Mouse (Mus musculus): ENCODE measurements around the gene Tcap.
A peak's percentile ranks its signal among the peaks of the same experiment; 100 is the strongest.
"Not testable (repeated sequence)": the region's sequence is repeated elsewhere in the genome, so short reads cannot be mapped to it uniquely, and the experiment has no call there.

The Tcap gene

GRCm38 (mm10) chr11:98382405-98382804 lies 1.2 kb upstream of the Tcap start:
- not testable (repeated sequence) for DNase-seq

GRCm38 (mm10) chr11:98384216-98384615 lies 605 bp downstream of the Tcap start:
- no peak for DNase-seq

GRCm38 (mm10) chr11:98384721-98385637 lies 1.4 kb downstream of the Tcap start:
- DNase-seq: no peak

- DNase-seq: no peak
These were observed 2.3 kb downstream of the Tcap start, which contains the start of gene Pnmt for GRCm38 (mm10) chr11:98385638-98386585. Gene Pnmt (plus strand): TSS chr11:98386450.

- DNase-seq: no peak
These were observed 3.0 kb downstream of the Tcap start for GRCm38 (mm10) chr11:98386596-98386995.

- no peak for DNase-seq
These were observed 3.5 kb downstream of the Tcap start for GRCm38 (mm10) chr11:98387056-98387577.

- no peak for DNase-seq
These were observed 4.7 kb downstream of the Tcap start for GRCm38 (mm10) chr11:98388282-98388681.

GRCm38 (mm10) chr11:98389221-98389780 lies 5.7 kb downstream of the Tcap start:
- DNase-seq: peak; percentile 67

- DNase-seq: no peak
These were observed 6.5 kb downstream of the Tcap start for GRCm38 (mm10) chr11:98390141-98390540.

GRCm38 (mm10) chr11:98392034-98392433 lies 8.4 kb downstream of the Tcap start:
- no peak for DNase-seq

- DNase-seq: no peak
These were observed 9.0 kb downstream of the Tcap start for GRCm38 (mm10) chr11:98392645-98393044.

- DNase-seq: no peak
These were observed 9.7 kb downstream of the Tcap start for GRCm38 (mm10) chr11:98393317-98393716.

GRCm38 (mm10) chr11:98394301-98394700 lies 10.7 kb downstream of the Tcap start:
- peak; percentile 55 for DNase-seq

GRCm38 (mm10) chr11:98395041-98395440 lies 11.4 kb downstream of the Tcap start:
- DNase-seq: peak; percentile 86

- no peak for DNase-seq
These were observed 14.3 kb downstream of the Tcap start for GRCm38 (mm10) chr11:98397946-98398345.

GRCm38 (mm10) chr11:98400161-98400726 lies 16.6 kb downstream of the Tcap start, which contains the start of gene Pgap3:
Gene Pgap3 (minus strand): TSS chr11:98400490.
- peak; percentile 92 for DNase-seq

GRCm38 (mm10) chr11:98400816-98401215 lies 17.2 kb downstream of the Tcap start:
- DNase-seq: peak; percentile 91

GRCm38 (mm10) chr11:98406621-98407020 lies 23.0 kb downstream of the Tcap start:
- DNase-seq: no peak

- peak; percentile 94 for DNase-seq
These were observed 25.3 kb downstream of the Tcap start for GRCm38 (mm10) chr11:98408872-98409271.

- peak; percentile 75 for DNase-seq
These were observed 25.8 kb downstream of the Tcap start for GRCm38 (mm10) chr11:98409341-98409822.

- DNase-seq: peak; percentile 81
These were observed 28.7 kb downstream of the Tcap start, which contains the start of gene Erbb2 for GRCm38 (mm10) chr11:98412273-98412796. Gene Erbb2 (plus strand): TSS chr11:98412470.

Data from kidney, adult 9 months (tissue).